Mouse (Mus musculus): Measurements from ENCODE around the gene Taar7e.
"Not testable (repeated sequence)": the region's sequence is repeated elsewhere in the genome, so short reads cannot be mapped to it uniquely, and the experiment has no call there.

Taar7e gene

DNA sequence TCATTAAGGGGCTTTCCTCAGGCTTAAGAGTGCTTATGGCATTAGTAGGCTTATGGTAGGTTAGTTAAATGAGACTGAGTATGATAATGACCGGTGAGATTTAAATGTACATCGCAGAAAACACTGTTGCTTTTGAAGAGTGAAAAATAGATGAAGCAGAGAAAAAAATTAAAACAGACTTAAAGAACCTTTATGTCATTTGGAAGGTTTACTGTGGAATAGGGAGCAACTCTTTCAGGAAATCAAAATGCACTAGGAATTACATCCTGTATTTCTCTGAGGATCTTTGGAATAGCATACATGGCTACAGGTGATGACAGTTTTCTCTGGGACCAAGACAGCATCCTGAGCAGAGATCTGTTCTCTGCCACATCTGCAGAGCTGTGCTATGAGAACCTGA, at the start of gene Taar7e:
Taar7e (plus strand) TSS at position 301 of the 400 bp plus-strand sequence.
- no peak for DNase-seq

DNA sequence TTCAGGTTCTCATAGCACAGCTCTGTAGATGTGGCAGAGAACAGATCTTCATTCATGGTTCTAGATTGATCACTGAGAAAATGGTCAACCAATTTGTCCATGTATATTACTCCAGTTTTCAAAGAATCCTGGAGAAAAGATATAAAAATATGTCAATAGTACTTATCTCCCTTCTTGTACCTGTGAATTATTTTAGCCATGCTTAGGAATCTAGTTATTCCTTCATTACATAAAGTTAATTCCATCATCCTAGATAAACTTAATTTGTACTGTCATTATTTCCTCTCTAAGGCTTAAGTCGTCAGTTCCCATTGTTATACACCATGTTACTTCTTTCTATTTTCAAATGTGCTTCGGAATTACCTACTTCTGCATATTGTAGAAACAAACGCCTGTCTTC, 44.0 kb upstream of the Taar7e start, which contains the start of gene Taar7a:
Taar7a (minus strand) TSS at position 101 of the 400 bp plus-strand sequence.
- no peak for DNase-seq

- DNase-seq: no peak
These were observed 37.8 kb upstream of the Taar7e start, which contains the start of gene Taar7b for GRCm38 (mm10) chr10:23999639-24000038. Taar7b (plus strand) TSS chr10:23999939.

DNA sequence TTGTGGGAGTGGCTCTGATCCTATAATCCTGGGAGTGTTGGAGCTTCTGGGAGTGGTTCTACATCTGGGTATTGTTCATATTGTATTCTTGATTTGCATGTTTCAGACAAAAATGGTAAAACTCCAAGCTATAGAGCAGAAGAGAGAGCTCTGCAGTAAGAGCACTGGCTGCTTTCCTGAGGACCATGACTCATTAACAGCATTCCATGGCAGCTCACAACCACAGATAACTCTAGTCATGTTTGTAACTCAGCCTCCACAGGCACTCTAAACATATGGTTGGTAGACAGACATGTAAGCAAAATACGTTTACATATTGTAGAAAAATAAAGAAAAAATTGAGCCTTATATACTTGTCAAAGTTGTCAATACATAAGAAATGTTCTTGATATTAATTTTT, 31.0 kb upstream of the Taar7e start:
- DNase-seq: no peak

GRCm38 (mm10) chr10:24007034-24007433, 30.4 kb upstream of the Taar7e start:
- DNase-seq: no peak

- DNase-seq: no peak
These were observed 29.3 kb upstream of the Taar7e start for GRCm38 (mm10) chr10:24008143-24008542.

DNA sequence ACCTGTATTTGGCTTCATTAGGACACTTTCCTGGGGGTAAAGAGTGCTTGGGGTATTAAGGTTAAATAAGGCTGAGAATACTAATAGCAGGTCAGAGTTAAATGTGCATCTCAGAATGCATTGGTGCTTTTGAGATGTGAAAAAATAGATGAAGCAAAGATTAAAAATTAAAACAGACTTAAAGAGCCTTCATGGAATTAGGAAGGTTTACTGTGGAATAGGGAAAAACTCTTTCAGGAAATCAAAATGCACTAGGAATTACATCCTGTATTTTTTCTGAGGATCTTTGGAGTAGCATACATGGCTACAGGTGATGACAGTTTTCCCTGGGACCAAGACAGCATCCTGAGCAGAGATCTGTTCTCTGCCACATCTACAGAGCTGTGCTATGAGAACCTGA, 10.5 kb upstream of the Taar7e start, which contains the start of gene Taar7d:
Taar7d (plus strand) TSS at position 301 of the 400 bp plus-strand sequence.
- no peak for DNase-seq

- no peak for DNase-seq
These were observed 6.1 kb upstream of the Taar7e start for GRCm38 (mm10) chr10:24031347-24031746.

DNA sequence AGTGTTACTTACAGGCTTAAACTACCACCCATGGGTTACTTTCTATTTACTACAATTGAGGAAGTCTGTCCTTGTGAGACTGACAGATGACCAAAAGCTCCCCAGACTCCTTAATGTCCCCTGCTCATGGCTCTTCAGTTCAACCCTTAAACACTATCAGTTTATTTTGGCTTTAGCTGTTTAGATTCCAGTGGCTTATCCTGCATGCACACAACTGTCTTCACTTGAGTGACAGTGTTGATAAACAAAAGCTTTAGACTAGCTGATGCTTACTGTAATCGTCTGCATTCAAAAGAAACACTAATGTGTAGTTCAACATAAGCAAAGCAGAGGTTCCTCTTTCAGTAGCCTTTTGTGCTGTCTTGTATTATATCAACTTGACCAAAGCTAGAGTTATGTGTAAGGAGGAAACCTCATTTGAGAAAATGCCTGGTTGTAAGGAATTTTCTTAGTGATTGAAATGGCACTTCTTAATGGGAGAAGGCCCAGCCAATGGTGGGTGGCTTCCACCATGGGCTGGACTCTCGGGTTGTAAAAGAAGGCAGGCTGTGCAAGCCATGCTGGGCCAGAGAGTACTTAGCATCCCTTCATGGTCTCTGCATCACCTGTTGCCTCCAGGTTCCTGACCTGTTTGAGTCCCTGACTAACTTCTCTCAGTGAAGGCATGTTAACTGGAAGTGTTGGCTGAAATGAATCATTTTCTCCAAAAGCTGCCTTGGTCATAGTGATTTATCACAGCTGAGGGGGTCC, 2.9 kb downstream of the Taar7e start:
- no peak for DNase-seq

DNA sequence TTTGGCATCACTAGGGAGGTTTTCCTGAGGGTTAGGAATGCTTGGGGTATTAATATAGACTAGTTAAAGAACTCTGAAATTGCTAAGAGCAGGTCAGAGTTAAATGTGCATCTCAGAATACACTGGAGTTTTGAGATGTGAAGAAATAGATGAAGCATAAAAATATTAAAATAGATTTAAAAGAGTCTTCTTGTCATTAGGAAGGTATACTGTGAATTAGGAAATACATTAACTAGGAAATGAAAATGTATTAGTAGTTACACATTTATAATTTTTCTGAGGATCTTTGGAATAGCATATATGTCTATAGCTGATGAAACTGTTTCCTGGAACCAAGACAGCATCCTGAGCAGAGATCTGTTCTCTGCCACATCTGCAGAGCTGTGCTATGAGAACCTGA, 11.8 kb downstream of the Taar7e start, which contains the start of gene Taar7f:
Taar7f (plus strand) TSS at position 301 of the 400 bp plus-strand sequence.
- DNase-seq: no peak

DNA sequence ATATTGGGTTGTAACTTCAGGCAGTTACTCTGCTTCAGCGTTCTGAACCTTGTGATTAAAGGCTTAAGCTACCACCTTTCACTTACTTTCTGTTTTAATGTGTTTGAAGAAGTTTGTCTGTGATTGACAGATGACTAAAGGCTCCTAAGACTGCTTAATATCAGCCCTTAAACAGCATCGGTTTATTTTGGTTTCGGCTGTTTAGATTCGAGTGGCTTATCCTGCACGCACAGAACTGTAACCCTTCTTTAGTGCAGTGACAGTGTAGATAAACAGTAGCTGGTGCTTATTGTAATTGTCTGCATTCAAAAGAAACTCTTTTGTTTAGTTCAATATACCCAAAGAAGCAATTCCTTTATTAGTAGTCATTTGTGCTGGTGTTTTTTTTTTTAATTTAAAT, 14.6 kb downstream of the Taar7e start:
- DNase-seq: no peak

GRCm38 (mm10) chr10:24058986-24059385, 21.6 kb downstream of the Taar7e start:
- no peak for DNase-seq

DNA sequence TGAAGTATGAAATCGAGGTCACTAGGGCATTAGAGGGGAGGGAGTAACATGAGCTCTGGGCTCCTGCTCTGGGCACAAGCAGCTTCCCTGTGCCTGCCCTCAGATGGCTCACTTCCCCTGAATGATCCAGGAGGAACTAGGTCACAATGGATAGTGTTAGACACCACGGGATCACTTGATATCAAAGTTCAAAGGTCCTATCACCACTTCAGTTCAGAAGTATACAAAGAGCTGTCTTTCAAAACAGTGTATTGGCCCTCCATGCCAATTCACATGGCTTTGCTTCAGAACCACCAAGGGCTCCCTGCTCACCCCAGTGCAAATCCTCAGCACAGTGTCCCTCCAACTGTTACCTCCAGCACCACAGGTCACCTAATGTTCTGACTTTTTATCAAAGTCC, 37.3 kb downstream of the Taar7e start:
- DNase-seq: not testable (repeated sequence)

DNA sequence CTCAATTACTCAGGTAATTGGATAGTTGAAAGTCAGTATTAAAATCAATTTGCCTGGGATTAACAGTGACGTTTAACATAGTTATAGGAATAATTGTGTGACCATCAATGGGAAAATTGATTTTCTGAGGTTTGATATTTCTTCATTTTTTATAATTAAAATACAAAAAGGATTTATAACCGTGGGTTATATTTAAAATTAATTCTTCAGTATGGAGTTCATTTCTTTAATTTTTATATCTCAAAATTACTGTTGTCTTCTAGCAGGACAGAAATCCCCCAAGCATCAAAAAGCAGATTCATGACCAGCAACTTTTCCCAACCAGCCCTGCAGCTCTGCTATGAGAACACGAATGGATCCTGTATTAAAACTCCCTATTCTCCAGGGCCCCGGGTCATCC, 38.8 kb downstream of the Taar7e start, which contains the start of gene Taar8a:
Taar8a (plus strand) TSS at position 301 of the 400 bp plus-strand sequence.
- not testable (repeated sequence) for DNase-seq

DNA sequence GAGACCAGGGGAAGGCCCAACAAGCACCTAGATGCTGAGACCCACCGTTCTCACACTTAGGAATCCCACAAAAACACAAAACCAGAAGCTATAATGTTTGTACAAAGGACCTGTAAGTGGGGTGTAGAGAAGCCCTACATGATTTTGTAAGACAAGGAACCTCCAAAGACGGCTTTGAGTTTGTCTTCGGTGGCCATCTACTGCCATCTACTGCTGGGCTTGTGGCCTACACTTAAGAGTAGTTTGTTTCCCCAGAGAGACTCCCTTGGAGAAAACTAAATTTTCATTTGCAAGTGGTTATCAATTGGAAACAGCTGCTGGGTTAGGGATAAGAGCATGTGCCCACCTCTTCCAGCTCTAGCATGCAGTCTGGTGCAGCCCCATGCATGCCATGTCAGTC, 42.8 kb downstream of the Taar7e start:
- DNase-seq: peak; percentile 45

- DNase-seq: no peak
These were observed 48.5 kb downstream of the Taar7e start for GRCm38 (mm10) chr10:24085936-24086335.

DNA sequence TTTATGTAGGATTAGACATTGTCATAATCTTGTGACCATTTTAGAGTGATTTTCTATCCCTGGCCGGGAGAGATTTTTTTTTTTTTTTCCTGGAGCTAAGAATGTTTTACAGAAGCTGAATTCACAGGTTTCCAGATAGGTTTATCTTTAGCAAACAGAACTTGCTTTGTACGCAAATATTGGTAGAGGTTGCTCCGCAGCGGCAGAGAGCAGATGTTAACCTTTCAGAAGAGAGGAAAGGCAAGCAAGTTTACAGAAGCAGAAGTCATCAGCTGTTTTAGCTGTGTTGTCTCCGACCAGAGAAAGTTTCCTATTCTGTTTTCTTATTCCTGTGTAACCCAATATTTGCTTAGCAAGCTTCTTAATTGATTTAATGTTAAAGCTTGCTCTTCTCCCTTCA, 49.1 kb downstream of the Taar7e start:
- DNase-seq: no peak

DNA sequence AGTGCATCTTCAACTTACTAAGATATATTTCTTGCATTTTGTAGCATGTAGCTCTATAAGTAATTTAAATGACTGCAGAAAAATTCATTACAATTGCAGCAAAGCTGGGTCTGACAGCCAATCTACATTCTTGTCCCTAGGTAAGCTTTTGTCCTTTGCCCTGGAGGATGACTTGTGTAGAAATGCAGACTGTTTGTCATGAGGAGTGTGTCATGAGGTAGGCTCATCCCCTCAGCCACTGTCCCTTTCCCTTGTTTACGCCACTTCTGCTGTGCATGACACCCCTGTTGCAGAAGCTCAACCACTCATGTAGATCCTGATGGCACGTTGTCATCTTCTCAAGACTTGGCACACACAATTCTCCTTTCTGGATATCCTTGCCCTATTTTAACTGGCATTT, 49.8 kb downstream of the Taar7e start:
- DNase-seq: no peak
